Mouse (Mus musculus): ENCODE results near the gene Snrpd2. TPM values are rescaled to one million over a fixed set of nuclear protein-coding genes. Genes with fewer than 3 reads are reported as not detected.

The Snrpd2 gene
- polyA plus RNA-seq, 1 experiment from 2014 or later, result 84.3 TPM

GRCm38 (mm10) chr7:19119631-19120429 is 29.7 kb upstream of the Snrpd2 start, which contains the start of gene Fbxo46:
TSS of gene Fbxo46 (plus strand) at chr7:19119859.
- Histone ChIP-seq H3K27ac (ENCODE audit: low read length) (no peak within 1 kb of the TSS), H3K27me3 (ENCODE audit: control insufficient read depth, insufficient read depth, low read length) (no peaks in the 10 kb centered on the region), H3K36me3 (ENCODE audit: control insufficient read depth, insufficient read depth) (no peaks in the 10 kb centered on the region), H3K4me3 (ENCODE audit: low read length) (peak within 1 kb of the TSS; percentile 62), H3K4me2 (ENCODE audit: low read depth, low read length) (peak within 1 kb of the TSS; percentile 78), H3K4me1 (ENCODE audit: control insufficient read depth, insufficient read depth, low read length) (peaks cover 16% of the 10 kb centered on the region), H3K9me3 (replicated peaks; ENCODE audit: control insufficient read depth, low read length) (peaks cover 7% of the 10 kb centered on the region), H3K9ac (ENCODE audit: low read length) (peak within 1 kb of the TSS; percentile 73)
- WGBS, result 2% methylated on average over 34 of the region's 34 CpGs
- peak; percentile 94 for ATAC-seq (replicated peaks; ENCODE audit: extremely low read depth, insufficient read depth, low FRiP score)

- WGBS, result 87% methylated on average over 4 of the region's 4 CpGs
- ATAC-seq (replicated peaks; ENCODE audit: extremely low read depth, insufficient read depth, low FRiP score), result no peak
These were observed 27.8 kb upstream of the Snrpd2 start for GRCm38 (mm10) chr7:19121686-19122085.

GRCm38 (mm10) chr7:19124713-19125112 is 24.8 kb upstream of the Snrpd2 start:
- Histone ChIP-seq H3K9me3 (replicated peaks; ENCODE audit: control insufficient read depth, low read length) (no peaks in the 10 kb centered on the region), H3K4me1 (ENCODE audit: control insufficient read depth, insufficient read depth, low read length) (peaks cover 11% of the 10 kb centered on the region), H3K27ac (ENCODE audit: low read length) (no peak overlapping the region), H3K4me2 (ENCODE audit: low read depth, low read length) (no peak overlapping the region), H3K4me3 (ENCODE audit: low read length) (no peak overlapping the region), H3K27me3 (ENCODE audit: control insufficient read depth, insufficient read depth, low read length) (no peaks in the 10 kb centered on the region), H3K36me3 (ENCODE audit: control insufficient read depth, insufficient read depth) (no peaks in the 10 kb centered on the region), H3K9ac (ENCODE audit: low read length) (no peak overlapping the region)
- no peak for ATAC-seq (replicated peaks; ENCODE audit: extremely low read depth, insufficient read depth, low FRiP score)
- 87% methylated on average over 6 of the region's 6 CpGs for WGBS

More at GRCm38 (mm10) chr7:19121686-19122085, 27.8 kb upstream of the Snrpd2 start:
- Histone ChIP-seq H3K27ac (ENCODE audit: low read length) (no peak overlapping the region), H3K36me3 (ENCODE audit: control insufficient read depth, insufficient read depth) (no peaks in the 10 kb centered on the region), H3K4me2 (ENCODE audit: low read depth, low read length) (no peak overlapping the region), H3K4me1 (ENCODE audit: control insufficient read depth, insufficient read depth, low read length) (peaks cover 16% of the 10 kb centered on the region), H3K4me3 (ENCODE audit: low read length) (no peak overlapping the region), H3K9me3 (replicated peaks; ENCODE audit: control insufficient read depth, low read length) (peaks cover 7% of the 10 kb centered on the region), H3K9ac (ENCODE audit: low read length) (no peak overlapping the region), H3K27me3 (ENCODE audit: control insufficient read depth, insufficient read depth, low read length) (no peaks in the 10 kb centered on the region)

- Histone ChIP-seq H3K27me3 (ENCODE audit: control insufficient read depth, insufficient read depth, low read length) (no peaks in the 10 kb centered on the region), H3K4me3 (ENCODE audit: low read length) (no peak overlapping the region), H3K9me3 (replicated peaks; ENCODE audit: control insufficient read depth, low read length) (no peaks in the 10 kb centered on the region), H3K36me3 (ENCODE audit: control insufficient read depth, insufficient read depth) (no peaks in the 10 kb centered on the region), H3K9ac (ENCODE audit: low read length) (no peak overlapping the region), H3K4me2 (ENCODE audit: low read depth, low read length) (no peak overlapping the region), H3K27ac (ENCODE audit: low read length) (no peak overlapping the region), H3K4me1 (ENCODE audit: control insufficient read depth, insufficient read depth, low read length) (peaks cover 9% of the 10 kb centered on the region)
- 85% methylated on average over 5 of the region's 5 CpGs for WGBS
- ATAC-seq (replicated peaks; ENCODE audit: extremely low read depth, insufficient read depth, low FRiP score), result no peak
These were observed 21.8 kb upstream of the Snrpd2 start for GRCm38 (mm10) chr7:19127744-19128143.

GRCm38 (mm10) chr7:19129396-19129795 is 20.1 kb upstream of the Snrpd2 start:
- no peaks in the 10 kb centered on the region; the same call in 1 of the 2 replicates for H3K36me3 ChIP-seq (ENCODE audit: control insufficient read depth, insufficient read depth)
- H3K9me3 ChIP-seq (replicated peaks; ENCODE audit: control insufficient read depth, low read length), result no peaks in the 10 kb centered on the region
- no peak overlapping the region for H3K4me3 ChIP-seq (ENCODE audit: low read length)
- no peak overlapping the region for H3K27ac ChIP-seq (ENCODE audit: low read length)
- no peak overlapping the region for H3K9ac ChIP-seq (ENCODE audit: low read length)
- H3K4me2 ChIP-seq (ENCODE audit: low read depth, low read length), result no peak overlapping the region
- WGBS, result 88% methylated on average over 5 of the region's 5 CpGs
- H3K27me3 ChIP-seq (ENCODE audit: control insufficient read depth, insufficient read depth, low read length), result no peaks in the 10 kb centered on the region
- H3K4me1 ChIP-seq (ENCODE audit: control insufficient read depth, insufficient read depth, low read length), result peaks cover 9% of the 10 kb centered on the region
- no peak for ATAC-seq (replicated peaks; ENCODE audit: extremely low read depth, insufficient read depth, low FRiP score)

DNA sequence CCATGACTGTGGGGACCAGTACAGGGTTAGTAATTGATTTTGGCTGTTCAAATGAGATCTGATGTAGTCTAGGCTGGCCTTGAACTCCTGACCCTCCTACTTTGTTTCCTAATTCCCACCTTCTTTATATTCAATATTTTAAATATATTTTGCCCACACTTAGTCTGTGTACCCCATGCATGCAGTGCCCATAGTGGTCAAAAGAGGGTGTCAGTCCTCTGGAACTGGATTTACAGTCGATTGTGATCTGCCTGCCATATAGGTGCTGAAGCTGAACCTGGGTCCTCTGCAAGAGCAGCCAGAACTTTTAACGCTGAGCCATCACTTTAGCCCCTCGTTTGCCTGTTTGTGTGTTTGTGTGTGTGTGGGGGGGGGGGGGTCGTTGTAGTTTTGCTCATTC is 18.9 kb upstream of the Snrpd2 start:
- H3K4me3 ChIP-seq (ENCODE audit: low read length), result peak overlapping the region; percentile 63
- peak overlapping the region; percentile 91 for H3K27ac ChIP-seq (ENCODE audit: low read length)
- peaks cover 7% of the 10 kb centered on the region for H3K36me3 ChIP-seq (ENCODE audit: control insufficient read depth, insufficient read depth)
- peaks cover 9% of the 10 kb centered on the region for H3K4me1 ChIP-seq (ENCODE audit: control insufficient read depth, insufficient read depth, low read length)
- no peaks in the 10 kb centered on the region for H3K9me3 ChIP-seq (replicated peaks; ENCODE audit: control insufficient read depth, low read length)
- WGBS, result 26% methylated on average over 4 of the region's 4 CpGs
- H3K27me3 ChIP-seq (ENCODE audit: control insufficient read depth, insufficient read depth, low read length), result no peaks in the 10 kb centered on the region
- peak overlapping the region; percentile 70 for H3K9ac ChIP-seq (ENCODE audit: low read length)
- peak overlapping the region; percentile 79 for H3K4me2 ChIP-seq (ENCODE audit: low read depth, low read length)
- ATAC-seq (replicated peaks; ENCODE audit: extremely low read depth, insufficient read depth, low FRiP score), result no peak

GRCm38 (mm10) chr7:19131324-19131848 is 18.1 kb upstream of the Snrpd2 start:
- H3K4me2 ChIP-seq (ENCODE audit: low read depth, low read length), result peak overlapping the region; percentile 79
- H3K27ac ChIP-seq (ENCODE audit: low read length), result peak overlapping the region; percentile 91
- peaks cover 15% of the 10 kb centered on the region for H3K36me3 ChIP-seq (ENCODE audit: control insufficient read depth, insufficient read depth)
- peak overlapping the region; percentile 70 for H3K9ac ChIP-seq (ENCODE audit: low read length)
- under 1% methylated on average over 39 of the region's 39 CpGs for WGBS
- no peaks in the 10 kb centered on the region for H3K27me3 ChIP-seq (ENCODE audit: control insufficient read depth, insufficient read depth, low read length)
- H3K4me1 ChIP-seq (ENCODE audit: control insufficient read depth, insufficient read depth, low read length), result peaks cover 9% of the 10 kb centered on the region
- ATAC-seq (replicated peaks; ENCODE audit: extremely low read depth, insufficient read depth, low FRiP score), result peak; percentile 100
- peak overlapping the region; percentile 63 for H3K4me3 ChIP-seq (ENCODE audit: low read length)
- no peaks in the 10 kb centered on the region for H3K9me3 ChIP-seq (replicated peaks; ENCODE audit: control insufficient read depth, low read length)

GRCm38 (mm10) chr7:19136168-19136567 is 13.4 kb upstream of the Snrpd2 start:
- Histone ChIP-seq H3K4me2 (ENCODE audit: low read depth, low read length) (no peak overlapping the region), H3K9me3 (replicated peaks; ENCODE audit: control insufficient read depth, low read length) (no peaks in the 10 kb centered on the region), H3K27me3 (ENCODE audit: control insufficient read depth, insufficient read depth, low read length) (no peaks in the 10 kb centered on the region), H3K9ac (ENCODE audit: low read length) (no peak overlapping the region), H3K4me1 (ENCODE audit: control insufficient read depth, insufficient read depth, low read length) (peaks cover 4% of the 10 kb centered on the region; the same call in 1 of the 2 replicates), H3K4me3 (ENCODE audit: low read length) (no peak overlapping the region), H3K36me3 (ENCODE audit: control insufficient read depth, insufficient read depth) (peaks cover 46% of the 10 kb centered on the region), H3K27ac (ENCODE audit: low read length) (no peak overlapping the region)
- no peak for ATAC-seq (replicated peaks; ENCODE audit: extremely low read depth, insufficient read depth, low FRiP score)
- WGBS, result 87% methylated on average over 13 of the region's 13 CpGs

DNA sequence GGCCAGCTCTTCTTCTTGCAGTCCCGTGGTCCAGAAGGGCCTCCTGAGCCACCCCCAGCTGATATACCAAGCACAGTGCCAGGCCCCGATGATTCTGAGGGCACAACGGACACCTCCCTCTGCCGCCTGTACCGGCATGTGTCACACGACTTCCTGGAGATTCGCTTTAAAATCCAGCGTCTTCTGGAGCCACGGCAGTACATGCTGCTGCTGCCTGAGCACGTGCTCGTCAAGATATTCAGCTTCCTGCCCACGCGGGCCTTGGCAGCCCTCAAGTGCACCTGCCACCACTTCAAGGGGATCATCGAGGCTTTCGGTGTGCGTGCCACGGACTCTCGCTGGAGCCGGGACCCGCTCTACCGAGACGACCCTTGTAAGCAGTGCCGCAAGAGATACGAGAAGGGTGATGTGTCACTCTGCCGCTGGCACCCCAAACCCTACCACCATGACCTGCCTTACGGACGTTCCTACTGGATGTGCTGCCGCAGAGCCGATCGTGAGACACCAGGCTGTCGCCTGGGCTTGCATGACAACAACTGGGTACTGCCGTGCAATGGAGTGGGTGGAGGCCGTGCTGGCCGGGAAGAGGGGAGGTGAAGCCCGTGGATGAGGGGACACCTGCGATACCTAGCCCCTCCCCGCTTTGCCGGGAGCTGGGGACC is 12.7 kb upstream of the Snrpd2 start:
- peaks cover 47% of the 10 kb centered on the region for H3K36me3 ChIP-seq (ENCODE audit: control insufficient read depth, insufficient read depth)
- no peak for ATAC-seq (replicated peaks; ENCODE audit: extremely low read depth, insufficient read depth, low FRiP score)
- no peak overlapping the region for H3K4me2 ChIP-seq (ENCODE audit: low read depth, low read length)
- H3K9me3 ChIP-seq (replicated peaks; ENCODE audit: control insufficient read depth, low read length), result no peaks in the 10 kb centered on the region
- H3K27me3 ChIP-seq (ENCODE audit: control insufficient read depth, insufficient read depth, low read length), result no peaks in the 10 kb centered on the region
- H3K4me1 ChIP-seq (ENCODE audit: control insufficient read depth, insufficient read depth, low read length), result peaks cover 4% of the 10 kb centered on the region; the same call in 1 of the 2 replicates
- no peak overlapping the region for H3K4me3 ChIP-seq (ENCODE audit: low read length)
- WGBS, result 88% methylated on average over 38 of the region's 38 CpGs
- no peak overlapping the region for H3K27ac ChIP-seq (ENCODE audit: low read length)
- no peak overlapping the region for H3K9ac ChIP-seq (ENCODE audit: low read length)

Data from heart, embryonic 16.5 days (tissue).